Mouse (Mus musculus): Measurements from ENCODE around the gene Lpar1.

DNA sequence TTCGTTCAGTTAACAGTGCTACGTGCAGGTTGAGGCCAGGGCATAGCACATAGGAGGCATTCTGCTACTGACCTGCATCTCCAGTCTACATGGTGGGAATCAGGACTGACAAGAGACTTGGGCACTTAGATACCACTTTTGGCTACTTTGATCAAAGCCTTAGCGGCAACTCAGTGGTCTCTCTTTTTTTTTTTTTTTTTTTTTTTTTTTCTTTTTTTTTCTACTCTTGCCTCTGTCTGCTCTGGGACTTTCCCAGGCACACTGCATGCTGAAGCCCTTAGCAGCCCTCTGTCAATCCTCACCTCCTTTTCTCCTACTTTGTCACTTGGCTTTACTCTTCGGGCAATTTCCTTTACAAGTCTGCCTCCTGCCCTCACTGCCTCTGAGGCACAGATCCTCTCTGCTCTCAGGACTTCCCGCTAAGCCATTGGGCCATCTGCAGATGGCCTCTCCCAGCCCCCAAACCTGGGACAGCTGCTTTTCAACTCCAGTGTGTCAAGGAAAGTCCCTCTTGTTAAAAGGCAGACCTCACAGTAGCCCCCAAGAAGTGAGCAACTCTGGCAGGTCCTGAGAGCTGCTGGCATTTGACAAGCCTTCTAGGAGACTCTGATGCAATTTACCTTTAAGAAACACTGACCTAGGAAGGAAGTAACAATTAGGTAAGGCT lies 23.8 kb upstream of the Lpar1 start:
- TF ChIP-seq CTCF (IDR thresholded peaks at IDR 0.05; ENCODE audit: extremely low read depth, insufficient read depth, low read length) (no peak), POLR2A (IDR thresholded peaks at IDR 0.05; ENCODE audit: extremely low read depth, insufficient read depth, low read length) (no peak)

Measured in cortical plate, adult 2 months (tissue).